Mouse (Mus musculus): Measurements from ENCODE around the gene Spaca4.

- TF ChIP-seq ZC3H11A (IDR thresholded peaks at IDR 0.05; ENCODE audit: borderline replicate concordance, low read depth, low read length) (no peak), MAFK (IDR thresholded peaks at IDR 0.05; ENCODE audit: insufficient read depth, low read depth, low read length) (no peak)
Measured at GRCm38 (mm10) chr7:45744387-45744786, 18.8 kb upstream of the Spaca4 start.

Measured in ES-E14 (cell line).